Mouse (Mus musculus) embryonic facial prominence, embryonic 12.5 days (tissue): ENCODE measurements around the gene Bcl2l14. TPM values are rescaled to one million over a fixed set of nuclear protein-coding genes. Genes with fewer than 3 reads are reported as not detected.

Experiments
- ATAC-seq: fragments of 200-750 bp; cut with Nextera tagmentation; 2 replicates; pipeline ENCODE4 v1.8.0; 2017; ENCODE audit not compliant: insufficient number of reproducible peaks, insufficient read depth, low FRiP score, low TSS enrichment
- H3K27ac ChIP-seq: fragments of 300-500 bp; sonication (generic); 2 replicates; pipeline ENCODE4 v1.5.1; 2016; ENCODE audit warnings: mild to moderate bottlenecking
- H3K27me3 ChIP-seq: fragments of 300-500 bp; sonication (generic); 2 replicates; pipeline ENCODE4 v1.6.1; 2016; ENCODE audit warnings: mild to moderate bottlenecking, moderate library complexity
- H3K36me3 ChIP-seq: fragments of 300-500 bp; sonication (generic); 2 replicates; pipeline ENCODE4 v1.6.1; 2016; ENCODE audit warnings: mild to moderate bottlenecking
- H3K4me1 ChIP-seq: fragments of 300-500 bp; sonication (generic); 2 replicates; pipeline ENCODE4 v1.6.1; 2016
- H3K4me2 ChIP-seq: fragments of 300-500 bp; sonication (generic); replicated peaks from 2 replicates; pipeline ENCODE4 v1.6.1; 2016; ENCODE audit warnings: mild to moderate bottlenecking, moderate library complexity
- H3K4me3 ChIP-seq: fragments of 300-500 bp; sonication (generic); 2 replicates; pipeline ENCODE4 v1.5.1; 2016; ENCODE audit warnings: mild to moderate bottlenecking
- H3K9ac ChIP-seq: fragments of 300-500 bp; sonication (generic); 2 replicates; pipeline ENCODE4 v1.6.1; 2016; ENCODE audit warnings: mild to moderate bottlenecking, moderate library complexity
- H3K9me3 ChIP-seq: fragments of 300-500 bp; sonication (generic); 2 replicates; pipeline ENCODE4 v1.6.1; 2016; ENCODE audit warnings: mild to moderate bottlenecking, moderate library complexity
- WGBS: fragments of 180-500 bp; shearing (Covaris S2); methylation state at CpG from one replicate; pipeline ENCODE4 v1.1.7; 2016; 5-methylcytosine and 5-hydroxymethylcytosine counted together
- polyA plus RNA-seq: library from polyadenylated mRNA; unstranded; fragments of >200 nt; fragmentation: Nextera tagmentation; extraction: Ambion mirVana; gene quantifications from 2 replicates; pipeline ENCODE4 v1.2.1, GENCODE M21; 2016

The Bcl2l14 gene
- polyA plus RNA-seq, 1 experiment from 2014 or later = 0.88 TPM

DNA sequence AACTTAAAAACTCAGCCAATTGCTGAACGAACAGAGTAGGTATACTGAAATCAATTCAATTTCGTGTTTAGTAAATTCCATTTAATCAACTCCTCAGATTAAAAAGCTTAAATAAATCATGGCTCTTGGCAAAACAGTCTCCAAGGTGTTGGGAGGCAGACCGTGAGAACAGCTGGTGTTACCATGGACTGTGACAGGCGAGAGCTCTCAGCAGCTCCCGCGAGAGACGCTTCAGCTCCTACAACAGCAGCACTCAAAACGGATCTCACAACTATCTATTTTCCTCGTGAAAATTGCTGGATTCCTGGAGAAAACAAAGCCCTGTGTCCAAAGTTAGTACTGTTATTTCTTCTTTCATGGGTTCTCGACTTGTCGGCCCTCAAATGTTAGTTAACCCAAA lies 53.8 kb downstream of the Bcl2l14 start:
- H3K27me3 ChIP-seq = no peaks in the 10 kb centered on the region
- H3K27ac ChIP-seq = peak overlapping the region; percentile 79
- no peaks in the 10 kb centered on the region for H3K9me3 ChIP-seq
- no peak overlapping the region for H3K4me3 ChIP-seq
- H3K36me3 ChIP-seq = peaks cover 57% of the 10 kb centered on the region
- H3K4me1 ChIP-seq = peaks cover 23% of the 10 kb centered on the region
- ATAC-seq = no peak
- no peak overlapping the region for H3K4me2 ChIP-seq
- H3K9ac ChIP-seq = no peak overlapping the region
- 60% methylated on average over 11 of the region's 11 CpGs for WGBS

DNA sequence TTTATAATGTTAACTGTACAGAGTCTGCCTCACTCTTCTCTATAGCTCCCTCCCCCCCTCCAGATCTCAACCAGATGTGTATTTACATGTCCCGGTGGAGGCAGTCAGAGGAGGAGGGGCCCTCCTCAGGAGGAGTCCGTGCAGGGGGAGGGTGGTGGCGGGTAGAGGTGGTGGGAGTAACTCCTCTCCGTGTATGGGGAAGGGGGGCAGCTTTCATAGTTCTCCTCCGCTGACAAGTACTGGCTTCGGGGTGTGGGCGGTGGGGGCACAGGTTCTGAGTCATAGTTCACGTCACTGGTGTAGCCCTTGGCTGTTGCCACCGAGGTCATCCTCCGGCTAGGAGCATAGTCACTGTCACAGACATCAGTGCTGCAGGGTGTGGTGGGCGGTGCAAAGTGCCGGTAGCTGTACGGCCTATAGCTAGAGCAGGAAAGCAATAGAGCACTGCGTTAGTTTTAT lies 54.6 kb downstream of the Bcl2l14 start:
- Histone ChIP-seq H3K9ac (no peak overlapping the region), H3K27ac (peak overlapping the region; percentile 81), H3K4me3 (no peak overlapping the region), H3K9me3 (no peaks in the 10 kb centered on the region), H3K4me1 (peaks cover 23% of the 10 kb centered on the region), H3K36me3 (peaks cover 60% of the 10 kb centered on the region), H3K27me3 (no peaks in the 10 kb centered on the region), H3K4me2 (peak overlapping the region; percentile 17; the same call in 1 of the 2 replicates)
- WGBS = 36% methylated on average over 14 of the region's 14 CpGs
- peak; percentile 89 for ATAC-seq

DNA sequence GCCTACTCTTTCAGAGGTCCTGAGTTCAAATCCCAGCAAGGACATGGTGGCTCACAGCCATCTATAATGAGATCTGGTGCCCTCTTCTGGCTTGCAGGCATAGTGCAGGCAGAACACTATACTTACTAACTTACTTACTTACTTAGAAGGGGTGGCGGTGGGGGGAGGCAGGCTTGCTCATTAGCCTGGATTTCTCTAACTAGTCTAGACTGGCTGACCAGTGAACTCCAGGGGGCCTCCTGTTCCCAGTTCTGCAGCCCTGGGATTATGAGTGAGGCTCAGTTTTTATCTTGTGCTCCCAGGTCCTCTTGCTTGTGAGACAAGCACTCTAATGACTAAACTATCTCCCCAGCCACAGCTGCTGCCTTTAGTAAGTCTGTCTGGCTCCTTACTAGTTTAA lies 58.0 kb downstream of the Bcl2l14 start:
- H3K4me1 ChIP-seq = peaks cover 23% of the 10 kb centered on the region
- no peak overlapping the region for H3K4me3 ChIP-seq
- 92% methylated on average over 1 of the region's 1 CpGs for WGBS
- no peak overlapping the region for H3K4me2 ChIP-seq
- H3K9me3 ChIP-seq = no peaks in the 10 kb centered on the region
- no peak overlapping the region for H3K9ac ChIP-seq
- H3K36me3 ChIP-seq = peaks cover 77% of the 10 kb centered on the region
- H3K27me3 ChIP-seq = no peaks in the 10 kb centered on the region
- H3K27ac ChIP-seq = no peak overlapping the region
- ATAC-seq = no peak

DNA sequence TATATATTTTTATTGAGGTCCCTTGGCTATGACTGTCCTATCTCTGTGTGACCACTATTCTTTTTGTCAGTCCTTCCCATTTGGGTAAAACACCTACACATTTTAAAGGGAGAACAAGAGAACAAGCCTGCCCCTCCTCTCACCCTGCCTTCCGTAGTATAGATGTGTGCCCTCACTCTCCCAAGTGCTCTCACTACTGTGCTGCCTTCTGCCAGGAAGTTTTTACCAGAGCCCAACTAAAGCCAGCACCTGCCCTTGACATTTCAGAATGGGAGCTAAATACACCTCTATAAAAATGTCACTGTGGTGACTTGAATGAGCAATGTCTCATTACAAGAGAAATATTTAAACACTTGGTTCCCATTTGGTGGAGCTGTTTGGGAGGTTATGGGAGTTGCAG lies 62.3 kb downstream of the Bcl2l14 start:
- H3K27me3 ChIP-seq = no peaks in the 10 kb centered on the region
- WGBS = 90% methylated on average over 1 of the region's 1 CpGs

DNA sequence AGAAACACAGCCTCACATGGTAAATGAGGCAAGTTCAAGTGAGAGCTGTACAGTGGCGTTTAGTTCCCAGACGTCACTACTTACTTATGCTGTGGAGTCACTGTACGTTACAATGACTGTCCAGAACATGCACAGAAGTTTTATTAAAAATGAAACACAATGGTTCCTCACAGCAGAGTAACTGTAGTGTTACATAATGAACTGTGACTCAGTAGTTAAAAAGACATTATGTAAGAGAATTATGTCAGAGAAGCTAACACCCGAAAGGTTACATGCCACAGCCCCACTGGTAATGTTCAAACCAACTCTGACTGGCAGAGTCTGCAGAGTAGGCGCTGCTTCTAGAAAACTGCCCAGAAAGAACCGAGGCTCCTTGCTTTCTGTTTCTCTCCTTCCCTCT lies 65.1 kb downstream of the Bcl2l14 start:
- Histone ChIP-seq H3K4me2 (no peak overlapping the region), H3K9ac (no peak overlapping the region), H3K27me3 (no peaks in the 10 kb centered on the region), H3K36me3 (peaks cover 67% of the 10 kb centered on the region), H3K27ac (no peak overlapping the region), H3K4me3 (no peak overlapping the region), H3K9me3 (no peaks in the 10 kb centered on the region), H3K4me1 (no peaks in the 10 kb centered on the region)
- 93% methylated on average over 6 of the region's 6 CpGs for WGBS
- ATAC-seq = no peak

More for the DNA sequence above, 62.3 kb downstream of the Bcl2l14 start:
- H3K4me2 ChIP-seq = no peak overlapping the region
- no peaks in the 10 kb centered on the region for H3K9me3 ChIP-seq
- no peak for ATAC-seq
- no peak overlapping the region for H3K4me3 ChIP-seq
- peaks cover 79% of the 10 kb centered on the region for H3K36me3 ChIP-seq
- H3K4me1 ChIP-seq = no peaks in the 10 kb centered on the region
- H3K27ac ChIP-seq = no peak overlapping the region
- no peak overlapping the region for H3K9ac ChIP-seq

DNA sequence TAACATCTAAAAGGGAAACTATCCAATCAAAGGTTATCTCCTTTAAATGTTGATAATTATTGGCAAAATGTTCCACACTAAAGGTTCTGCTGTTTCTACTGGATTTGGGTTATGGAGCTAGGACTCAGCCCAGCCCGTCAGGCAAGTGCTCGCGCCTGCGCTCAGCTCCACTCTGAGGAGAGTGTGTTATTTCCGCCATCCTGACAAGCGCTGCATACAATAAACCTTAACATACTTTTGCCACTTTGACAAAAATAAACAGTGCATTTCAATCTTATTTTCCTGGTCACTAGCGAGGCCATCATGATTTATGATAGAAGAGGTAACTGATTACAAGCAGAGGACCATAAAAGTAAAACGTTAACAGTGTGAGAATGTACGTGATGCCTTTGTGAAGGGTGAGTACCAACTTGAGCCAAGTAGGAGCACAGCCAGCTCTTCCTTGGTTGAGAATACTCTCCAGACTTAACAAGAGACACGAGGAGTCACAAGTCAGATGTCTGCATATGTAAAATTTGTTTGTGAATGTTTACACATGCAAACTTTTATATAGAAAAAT lies 70.6 kb downstream of the Bcl2l14 start:
- WGBS = 93% methylated on average over 10 of the region's 10 CpGs
- H3K27ac ChIP-seq = no peak overlapping the region
- no peaks in the 10 kb centered on the region for H3K9me3 ChIP-seq
- no peak for ATAC-seq
- H3K4me2 ChIP-seq = no peak overlapping the region
- H3K4me3 ChIP-seq = no peak overlapping the region
- no peak overlapping the region for H3K9ac ChIP-seq
- H3K36me3 ChIP-seq = peaks cover 46% of the 10 kb centered on the region
- peaks cover 4% of the 10 kb centered on the region; the same call in 1 of the 2 replicates for H3K4me1 ChIP-seq
- no peaks in the 10 kb centered on the region for H3K27me3 ChIP-seq

DNA sequence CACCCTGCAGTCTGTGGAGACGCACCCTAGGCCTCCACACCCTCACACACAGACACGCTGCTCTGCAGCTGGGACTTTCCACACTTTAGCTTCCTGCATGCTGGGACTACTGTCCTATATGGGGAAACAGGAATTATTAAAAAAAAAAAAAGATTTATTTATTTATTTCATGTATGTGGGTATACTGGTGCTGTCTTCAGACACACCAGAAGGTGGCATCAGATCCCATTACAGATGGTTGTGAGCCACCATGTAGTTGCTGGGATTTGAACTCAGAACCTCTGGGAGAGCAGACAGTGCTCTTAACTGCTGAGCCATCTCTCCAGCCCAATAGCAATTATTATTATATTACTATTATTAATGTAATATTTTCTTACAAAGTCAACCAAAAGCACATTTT lies 73.2 kb downstream of the Bcl2l14 start:
- ATAC-seq = no peak
- Histone ChIP-seq H3K4me2 (no peak overlapping the region), H3K9me3 (no peaks in the 10 kb centered on the region), H3K27me3 (no peaks in the 10 kb centered on the region), H3K4me1 (peaks cover 14% of the 10 kb centered on the region; the same call in 1 of the 2 replicates), H3K36me3 (peaks cover 37% of the 10 kb centered on the region), H3K27ac (no peak overlapping the region), H3K9ac (no peak overlapping the region), H3K4me3 (no peak overlapping the region)
- WGBS = 96% methylated on average over 2 of the region's 2 CpGs

DNA sequence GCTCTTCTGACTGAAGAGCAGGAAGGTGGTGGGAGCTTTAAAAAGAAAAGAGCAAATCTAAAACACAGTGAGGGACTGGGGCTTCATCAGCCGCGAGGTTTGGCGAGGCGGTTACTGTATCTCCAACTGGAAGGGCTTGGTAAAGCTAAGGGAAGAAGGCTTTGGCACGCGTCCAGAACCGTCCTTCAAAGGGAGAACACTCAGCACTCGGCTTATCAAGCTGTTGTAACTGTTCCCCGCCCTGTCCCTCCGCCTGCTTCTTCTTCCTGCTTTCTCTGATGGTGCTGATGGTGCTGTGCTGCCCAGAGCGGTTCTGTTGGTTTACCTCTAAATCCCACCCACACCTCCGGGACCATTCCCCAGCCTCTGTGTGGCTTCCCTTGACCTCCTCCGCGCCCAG lies 74.7 kb downstream of the Bcl2l14 start:
- Histone ChIP-seq H3K27ac (0 out of 2 replicates have a peak overlapping the region, but pooled peaks have one; percentile 50), H3K9ac (no peak overlapping the region), H3K36me3 (peaks cover 33% of the 10 kb centered on the region), H3K4me2 (no peak overlapping the region), H3K4me1 (peaks cover 14% of the 10 kb centered on the region; the same call in 1 of the 2 replicates), H3K27me3 (no peaks in the 10 kb centered on the region), H3K4me3 (no peak overlapping the region), H3K9me3 (no peaks in the 10 kb centered on the region)
- no peak for ATAC-seq
- 88% methylated on average over 14 of the region's 14 CpGs for WGBS

DNA sequence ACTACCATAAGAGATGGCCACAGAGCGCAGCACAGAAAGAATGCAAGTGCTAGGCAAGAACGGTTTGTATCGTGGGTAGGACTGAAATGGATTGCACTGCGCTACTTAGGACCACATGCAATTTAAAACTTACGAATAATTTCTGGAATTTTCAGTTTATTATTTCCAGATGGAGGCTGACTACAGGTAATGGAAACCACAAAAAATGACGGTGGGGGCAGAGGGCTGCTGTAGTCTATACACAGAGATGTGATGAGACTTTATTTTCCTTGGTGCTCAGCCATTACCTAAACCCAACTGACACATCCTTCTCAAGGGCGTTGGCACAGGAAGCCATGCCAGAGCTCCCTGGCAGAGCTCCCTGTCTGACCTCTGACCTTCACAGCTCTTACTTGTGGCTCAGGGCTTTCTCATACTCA lies 77.0 kb downstream of the Bcl2l14 start:
- Histone ChIP-seq H3K27me3 (no peaks in the 10 kb centered on the region), H3K4me3 (no peak overlapping the region), H3K4me1 (peaks cover 14% of the 10 kb centered on the region), H3K9ac (no peak overlapping the region), H3K9me3 (no peaks in the 10 kb centered on the region), H3K27ac (peak overlapping the region; percentile 74), H3K36me3 (peaks cover 36% of the 10 kb centered on the region), H3K4me2 (no peak overlapping the region)
- ATAC-seq = peak; percentile 81
- 31% methylated on average over 7 of the region's 7 CpGs for WGBS

DNA sequence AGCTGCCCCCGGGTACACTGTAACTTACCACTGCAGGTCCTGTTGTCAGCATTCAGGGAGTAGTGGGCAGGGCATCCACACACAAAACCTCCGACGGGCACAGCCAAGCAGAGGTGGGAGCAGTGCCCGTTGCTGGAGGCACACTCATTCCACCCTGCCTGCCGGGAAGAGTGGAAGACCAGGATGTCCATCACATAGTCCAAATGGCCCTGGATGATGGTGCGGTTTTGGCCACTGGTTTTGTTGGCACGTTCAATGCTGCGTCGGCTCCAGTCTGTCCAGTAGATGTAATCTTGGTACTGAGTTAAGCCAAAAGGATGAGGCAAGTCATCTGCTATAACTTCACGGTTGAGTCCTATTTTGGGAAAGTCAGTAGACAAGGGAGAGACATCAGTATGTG lies 83.4 kb downstream of the Bcl2l14 start:
- ATAC-seq = no peak
- H3K9ac ChIP-seq = no peak overlapping the region
- H3K4me3 ChIP-seq = no peak overlapping the region
- H3K27me3 ChIP-seq = no peaks in the 10 kb centered on the region
- H3K9me3 ChIP-seq = no peaks in the 10 kb centered on the region
- peaks cover 50% of the 10 kb centered on the region for H3K36me3 ChIP-seq
- 97% methylated on average over 10 of the region's 10 CpGs for WGBS
- no peak overlapping the region for H3K27ac ChIP-seq
- no peak overlapping the region for H3K4me2 ChIP-seq
- H3K4me1 ChIP-seq = no peaks in the 10 kb centered on the region; the same call in 1 of the 2 replicates

DNA sequence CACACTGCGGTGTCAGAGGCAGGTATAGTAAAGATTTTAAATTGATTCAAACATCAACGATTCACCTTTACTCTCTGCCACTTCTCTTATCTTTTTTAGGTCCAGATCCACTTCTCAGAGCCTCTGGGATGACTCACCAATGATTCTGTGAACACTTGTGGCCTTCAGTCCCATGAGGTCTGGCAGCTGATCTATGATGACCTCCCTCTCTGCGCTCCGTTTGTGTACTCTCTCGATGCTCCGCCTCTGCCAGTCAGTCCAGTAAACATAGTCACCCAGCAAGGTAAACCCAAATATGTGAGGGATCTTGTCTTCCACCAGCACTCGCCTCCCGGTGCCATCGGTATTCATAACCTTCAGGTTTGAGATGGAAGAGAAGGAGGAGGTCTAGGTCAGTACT lies 90.2 kb downstream of the Bcl2l14 start:
- Histone ChIP-seq H3K27me3 (no peaks in the 10 kb centered on the region), H3K4me2 (no peak overlapping the region), H3K4me1 (0 out of 2 replicates have a peak, but pooled peaks cover 2% of the 10 kb centered on the region), H3K4me3 (no peak overlapping the region), H3K27ac (no peak overlapping the region), H3K9ac (no peak overlapping the region), H3K9me3 (no peaks in the 10 kb centered on the region), H3K36me3 (peaks cover 32% of the 10 kb centered on the region)
- 91% methylated on average over 9 of the region's 9 CpGs for WGBS
- ATAC-seq = no peak
